Mouse (Mus musculus) hindbrain, embryonic 14.5 days (tissue): ENCODE results near the gene Tsfm. TPM values are rescaled to one million over a fixed set of nuclear protein-coding genes. Genes with fewer than 3 reads are reported as not detected.
"Not testable (repeated sequence)": the region's sequence is repeated elsewhere in the genome, so short reads cannot be mapped to it uniquely, and the experiment has no call there.

ENCODE experiments used
- ATAC-seq: fragments of 200-750 bp; cut with Nextera tagmentation; 2 replicates; pipeline ENCODE4 v1.8.0; 2017; ENCODE audit warnings: moderate number of reproducible peaks, mild to moderate bottlenecking, moderate TSS enrichment, moderate library complexity; ENCODE audit not compliant: low FRiP score
- DNase-seq: peaks from one replicate; pipeline ENCODE4 v3.0.0-alpha.2; 2015; ENCODE audit warnings: low spot score
- H3K27ac ChIP-seq: fragments of 300-500 bp; sonication (generic); 2 replicates; pipeline ENCODE4 v1.5.1; 2014; ENCODE audit warnings: mild to moderate bottlenecking, moderate library complexity
- H3K27me3 ChIP-seq: fragments of 300-500 bp; sonication (generic); 2 replicates; pipeline ENCODE4 v1.6.1; 2014; ENCODE audit warnings: mild to moderate bottlenecking, low read length, mixed read lengths; ENCODE audit not compliant: control insufficient read depth, insufficient read depth
- H3K36me3 ChIP-seq: fragments of 300-500 bp; sonication (generic); replicated peaks from 2 replicates; pipeline ENCODE4 v1.6.1; 2014; ENCODE audit not compliant: control insufficient read depth, insufficient read depth
- H3K4me1 ChIP-seq: fragments of 300-500 bp; sonication (generic); replicated peaks from 2 replicates; pipeline ENCODE4 v1.6.1; 2014; ENCODE audit warnings: antibody characterized with exemption, low read length, mixed read lengths; ENCODE audit not compliant: control insufficient read depth, insufficient read depth
- H3K4me2 ChIP-seq: fragments of 300-500 bp; sonication (generic); replicated peaks from 2 replicates; pipeline ENCODE4 v1.6.1; 2014; ENCODE audit warnings: mild to moderate bottlenecking, moderate library complexity
- H3K4me3 ChIP-seq: fragments of 300-500 bp; sonication (generic); replicated peaks from 2 replicates; pipeline ENCODE4 v1.5.1; 2014; ENCODE audit warnings: mild to moderate bottlenecking, low read length
- H3K9ac ChIP-seq: fragments of 300-500 bp; sonication (generic); 2 replicates; pipeline ENCODE4 v1.6.1; 2014
- H3K9me3 ChIP-seq: fragments of 300-500 bp; sonication (generic); 2 replicates; pipeline ENCODE4 v1.6.1; 2016; ENCODE audit warnings: low read length; ENCODE audit not compliant: control insufficient read depth
- WGBS: fragments of 180-500 bp; shearing (Covaris S2); extraction: QIAGEN DNeasy Blood & Tissue Kit; methylation state at CpG from one replicate; pipeline ENCODE4 v1.1.7; 2014; 5-methylcytosine and 5-hydroxymethylcytosine counted together
- polyA plus RNA-seq: library from polyadenylated mRNA; unstranded; fragments of >200 nt; fragmentation: Nextera tagmentation; extraction: Ambion mirVana; gene quantifications from 2 replicates; pipeline ENCODE4 v1.2.1, GENCODE M21; 2014

The Tsfm gene
- polyA plus RNA-seq, 1 experiment from 2014 or later, result 59.1 TPM

GRCm38 (mm10) chr10:127065981-127066380, 35.3 kb upstream of the Tsfm start:
- H3K27me3 ChIP-seq, result no peaks in the 10 kb centered on the region
- no peak overlapping the region for H3K4me3 ChIP-seq
- no peak overlapping the region for H3K4me2 ChIP-seq
- H3K27ac ChIP-seq, result no peak overlapping the region
- no peaks in the 10 kb centered on the region for H3K9me3 ChIP-seq
- peaks cover 45% of the 10 kb centered on the region for H3K36me3 ChIP-seq
- H3K9ac ChIP-seq, result no peak overlapping the region
- ATAC-seq, result no peak
- peaks cover 37% of the 10 kb centered on the region for H3K4me1 ChIP-seq
- WGBS, result 93% methylated on average over 9 of the region's 9 CpGs
- DNase-seq, result no peak

GRCm38 (mm10) chr10:127063913-127064870, 33.6 kb upstream of the Tsfm start:
- H3K4me2 ChIP-seq, result peak overlapping the region; percentile 80
- H3K4me1 ChIP-seq, result peaks cover 34% of the 10 kb centered on the region
- H3K9me3 ChIP-seq, result no peaks in the 10 kb centered on the region
- peaks cover 45% of the 10 kb centered on the region for H3K36me3 ChIP-seq
- peak overlapping the region; percentile 91 for H3K27ac ChIP-seq
- ATAC-seq (no peak), DNase-seq (no peak)
- no peaks in the 10 kb centered on the region for H3K27me3 ChIP-seq
- H3K4me3 ChIP-seq, result peak overlapping the region; percentile 75
- peak overlapping the region; percentile 93 for H3K9ac ChIP-seq
- 13% methylated on average over 37 of the region's 37 CpGs for WGBS

- Histone ChIP-seq H3K27ac (peak within 1 kb of the TSS; percentile 91), H3K4me2 (peak within 1 kb of the TSS; percentile 80), H3K4me3 (peak within 1 kb of the TSS; percentile 75), H3K36me3 (peaks cover 38% of the 10 kb centered on the region), H3K9ac (peak within 1 kb of the TSS; percentile 93), H3K9me3 (no peaks in the 10 kb centered on the region), H3K27me3 (no peaks in the 10 kb centered on the region), H3K4me1 (peaks cover 31% of the 10 kb centered on the region)
- ATAC-seq (peak; percentile 90), DNase-seq (peak; percentile 97)
- WGBS, result under 1% methylated on average over 46 of the region's 46 CpGs
Observed at GRCm38 (mm10) chr10:127063239-127063872, 32.7 kb upstream of the Tsfm start, which contains the start of gene Cdk4. Gene Cdk4, plus strand, starts transcription at chr10:127063534.

- Histone ChIP-seq H3K4me3 (peak overlapping the region; percentile 75; the same call in 1 of the 2 replicates), H3K27ac (peak overlapping the region; percentile 84), H3K4me2 (peak overlapping the region; percentile 55), H3K9ac (peak overlapping the region; percentile 25; the same call in 1 of the 2 replicates), H3K36me3 (peaks cover 35% of the 10 kb centered on the region), H3K27me3 (no peaks in the 10 kb centered on the region), H3K4me1 (peaks cover 34% of the 10 kb centered on the region), H3K9me3 (no peaks in the 10 kb centered on the region)
- WGBS, result 72% methylated on average over 5 of the region's 5 CpGs
- DNase-seq (no peak), ATAC-seq (no peak)
Observed at GRCm38 (mm10) chr10:127062503-127062902, 31.9 kb upstream of the Tsfm start.

- Histone ChIP-seq H3K36me3 (peaks cover 35% of the 10 kb centered on the region), H3K4me1 (peaks cover 34% of the 10 kb centered on the region), H3K27ac (peak overlapping the region; percentile 84)
- 91% methylated on average over 4 of the region's 4 CpGs for WGBS
- H3K27me3 ChIP-seq, H3K4me2 ChIP-seq, H3K9me3 ChIP-seq, H3K4me3 ChIP-seq, ATAC-seq, H3K9ac ChIP-seq, DNase-seq: not testable (repeated sequence)
Observed at GRCm38 (mm10) chr10:127062101-127062500, 31.5 kb upstream of the Tsfm start.

GRCm38 (mm10) chr10:127061513-127061912, 30.9 kb upstream of the Tsfm start:
- Histone ChIP-seq H3K27ac (peak overlapping the region; percentile 98), H3K36me3 (peaks cover 35% of the 10 kb centered on the region), H3K9me3 (no peaks in the 10 kb centered on the region), H3K4me2 (peak overlapping the region; percentile 60), H3K27me3 (no peaks in the 10 kb centered on the region), H3K9ac (peak overlapping the region; percentile 96), H3K4me1 (peaks cover 34% of the 10 kb centered on the region), H3K4me3 (peak overlapping the region; percentile 90)
- ATAC-seq (no peak), DNase-seq (no peak)
- 65% methylated on average over 2 of the region's 2 CpGs for WGBS

- no peak for ATAC-seq
- Histone ChIP-seq H3K9ac (peak overlapping the region; percentile 96), H3K36me3 (peaks cover 35% of the 10 kb centered on the region), H3K4me3 (peak overlapping the region; percentile 90), H3K9me3 (no peaks in the 10 kb centered on the region), H3K27ac (peak overlapping the region; percentile 98), H3K27me3 (no peaks in the 10 kb centered on the region), H3K4me1 (peaks cover 34% of the 10 kb centered on the region), H3K4me2 (peak overlapping the region; percentile 60)
- 19% methylated on average over 5 of the region's 5 CpGs for WGBS
- DNase-seq, result no peak
Observed at GRCm38 (mm10) chr10:127061085-127061484, 30.4 kb upstream of the Tsfm start.

- Histone ChIP-seq H3K4me2 (peak within 1 kb of the TSS; percentile 60), H3K9ac (peak within 1 kb of the TSS; percentile 96), H3K36me3 (peaks cover 35% of the 10 kb centered on the region), H3K27ac (peak within 1 kb of the TSS; percentile 98), H3K4me1 (peaks cover 34% of the 10 kb centered on the region), H3K9me3 (no peaks in the 10 kb centered on the region), H3K4me3 (peak within 1 kb of the TSS; percentile 90), H3K27me3 (no peaks in the 10 kb centered on the region)
- ATAC-seq, result peak; percentile 49
- under 1% methylated on average over 61 of the region's 72 CpGs for WGBS
- peak; percentile 82 for DNase-seq
Observed at GRCm38 (mm10) chr10:127059968-127060916, 29.6 kb upstream of the Tsfm start, which contains the start of gene March9. Gene March9, minus strand, starts transcription at chr10:127060184.
